Mouse (Mus musculus) embryonic fibroblast, embryonic 13.5 days (primary cell): Measurements from ENCODE around the gene Amz1.

Source experiments
- CTCF ChIP-seq: IDR thresholded peaks from 2 replicates; pipeline ENCODE4 v1.5.1; 2011; ENCODE audit warnings: mild to moderate bottlenecking, control low read depth, low read length, moderate library complexity, borderline replicate concordance; ENCODE audit not compliant: insufficient read depth
- POLR2A ChIP-seq: IDR thresholded peaks from 2 replicates; pipeline ENCODE4 v1.6.1; 2011; ENCODE audit warnings: low read depth, mild to moderate bottlenecking, control low read depth, low read length, moderate library complexity

- TF ChIP-seq POLR2A, result no peak
- TF ChIP-seq CTCF, result no peak
These were observed 74.2 kb downstream of the Amz1 start for GRCm38 (mm10) chr5:140798158-140798557.
